Mouse (Mus musculus) left cerebral cortex, adult 11 months (tissue): ENCODE results near the gene Slc16a13.
A peak's percentile ranks its signal among the peaks of the same experiment; 100 is the strongest.

Experiments used
- DNase-seq: peaks from one replicate; pipeline ENCODE4 v3.0.0; 2022; ENCODE audit warnings: low spot score

Gene Slc16a13

GRCm38 (mm10) chr11:70220731-70221602 lies at the start of gene Slc16a13:
Gene Slc16a13 (minus strand): TSS chr11:70221064.
- peak; percentile 95 for DNase-seq

DNA sequence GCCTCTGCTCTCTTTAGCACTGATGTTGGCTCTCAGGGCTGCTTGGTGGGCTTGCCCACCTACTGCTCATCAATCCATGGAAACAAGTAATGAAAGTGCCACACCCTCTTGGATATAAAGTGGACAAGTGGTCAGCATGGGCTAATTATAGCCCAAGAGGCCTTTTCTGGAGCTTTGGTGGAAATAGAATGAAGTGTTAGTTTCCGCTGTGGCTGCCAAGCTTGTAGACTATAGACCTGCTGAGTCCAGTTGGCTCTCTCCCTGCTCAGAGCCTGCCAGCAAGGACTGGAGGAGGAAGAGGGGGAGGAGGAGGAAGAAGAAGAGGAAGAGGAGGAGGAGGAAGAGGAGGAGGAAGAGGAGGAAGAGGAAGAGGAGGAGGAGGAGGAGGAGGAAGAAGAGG lies 45.5 kb upstream of the Slc16a13 start:
- no peak for DNase-seq

DNA sequence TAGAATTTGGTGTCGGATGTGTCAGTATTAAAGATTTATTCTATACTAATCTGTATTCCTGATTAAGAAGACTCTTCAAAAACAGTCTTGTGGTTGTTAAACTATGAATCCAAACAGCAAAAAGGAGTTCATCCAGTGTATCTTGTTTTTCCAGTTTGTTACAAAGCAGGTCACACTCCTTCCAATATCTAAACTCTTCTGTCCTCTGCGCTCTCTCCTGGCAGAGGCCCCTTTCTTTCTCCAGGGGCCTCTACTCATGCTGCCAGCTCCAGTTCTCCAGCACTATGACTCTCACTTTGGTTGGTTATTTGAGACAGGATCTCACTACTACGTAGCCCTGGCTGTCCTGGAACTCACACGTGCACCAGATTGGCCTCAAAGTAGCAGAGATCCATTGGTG lies 45.0 kb upstream of the Slc16a13 start:
- DNase-seq = no peak

- no peak for DNase-seq
Measured at GRCm38 (mm10) chr11:70265252-70265651, 44.4 kb upstream of the Slc16a13 start.

DNA sequence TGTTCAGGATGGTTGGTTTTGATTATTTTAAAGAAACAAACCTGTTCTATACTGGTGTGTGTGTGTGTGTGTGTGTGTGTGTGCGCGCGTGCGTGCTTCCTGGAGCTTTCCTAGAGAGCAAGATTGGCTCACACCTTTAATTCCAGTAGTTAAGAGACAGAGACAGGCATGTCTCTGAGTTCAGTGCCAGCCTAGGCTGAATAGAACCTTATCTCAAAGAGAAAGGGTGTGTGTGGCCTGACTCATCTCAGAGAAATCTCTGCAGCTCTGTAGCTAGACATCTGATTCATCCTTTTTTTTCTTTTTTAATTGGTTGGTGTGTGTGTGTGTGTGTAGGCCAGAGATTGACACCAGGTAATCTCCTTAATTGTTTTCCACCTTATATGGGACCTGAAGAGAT lies 38.2 kb upstream of the Slc16a13 start:
- no peak for DNase-seq

DNA sequence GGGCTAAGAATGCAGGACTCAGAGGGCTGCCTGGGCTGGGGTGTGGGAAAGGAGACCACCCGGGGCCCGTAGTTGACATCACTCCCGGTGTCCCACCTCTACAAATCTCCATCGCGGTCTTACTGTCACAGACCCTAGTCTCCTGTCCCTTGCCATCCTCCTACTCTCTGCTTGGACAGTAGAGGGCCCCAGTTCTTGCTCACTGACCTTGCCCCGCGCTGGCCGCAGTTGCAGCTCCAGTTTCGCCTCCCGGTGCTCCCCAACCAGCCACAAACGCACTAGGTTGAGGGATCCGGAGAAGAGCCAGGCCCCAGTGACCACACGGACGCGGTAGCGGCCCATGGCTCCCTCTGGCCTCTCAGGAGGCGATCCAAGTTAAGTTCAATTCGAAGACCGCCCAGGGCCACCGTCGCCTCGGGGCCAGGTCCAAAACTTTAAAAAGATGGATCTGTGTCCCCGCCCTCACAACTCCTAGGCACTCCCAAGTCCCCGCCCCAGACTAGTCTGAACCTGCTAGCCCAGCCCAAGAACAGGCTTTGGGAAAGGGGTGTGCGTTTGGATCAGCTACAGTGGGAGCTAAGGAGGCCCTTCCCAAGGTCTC lies 34.2 kb upstream of the Slc16a13 start, which contains the start of gene Alox12:
TSS of gene Alox12 (minus strand) at position 423 of the 601 bp plus-strand sequence.
- DNase-seq = no peak

- no peak for DNase-seq
Measured at GRCm38 (mm10) chr11:70254337-70254736, 33.5 kb upstream of the Slc16a13 start.

- DNase-seq = no peak
Measured at GRCm38 (mm10) chr11:70251853-70252252, 31.0 kb upstream of the Slc16a13 start.

DNA sequence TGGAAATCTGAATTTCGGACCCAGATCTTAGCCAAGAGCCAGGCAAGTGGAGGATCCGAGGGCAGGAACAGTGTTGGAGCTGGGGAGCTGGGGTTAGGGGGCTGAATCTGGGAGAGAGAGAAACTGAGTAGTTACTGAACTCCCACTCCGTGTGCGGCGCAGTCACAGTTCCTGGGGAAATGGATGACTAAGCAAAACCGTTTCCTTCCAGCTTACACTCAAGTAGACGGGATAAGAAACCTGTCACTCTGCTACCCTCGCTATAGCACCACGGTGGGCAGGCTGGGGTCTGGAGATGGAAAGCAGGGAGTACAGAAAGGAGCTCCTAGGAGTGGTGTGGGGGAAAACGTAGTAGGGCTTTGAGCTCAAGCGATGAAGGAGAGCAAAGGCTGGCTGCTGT lies 29.3 kb upstream of the Slc16a13 start:
- DNase-seq = no peak

DNA sequence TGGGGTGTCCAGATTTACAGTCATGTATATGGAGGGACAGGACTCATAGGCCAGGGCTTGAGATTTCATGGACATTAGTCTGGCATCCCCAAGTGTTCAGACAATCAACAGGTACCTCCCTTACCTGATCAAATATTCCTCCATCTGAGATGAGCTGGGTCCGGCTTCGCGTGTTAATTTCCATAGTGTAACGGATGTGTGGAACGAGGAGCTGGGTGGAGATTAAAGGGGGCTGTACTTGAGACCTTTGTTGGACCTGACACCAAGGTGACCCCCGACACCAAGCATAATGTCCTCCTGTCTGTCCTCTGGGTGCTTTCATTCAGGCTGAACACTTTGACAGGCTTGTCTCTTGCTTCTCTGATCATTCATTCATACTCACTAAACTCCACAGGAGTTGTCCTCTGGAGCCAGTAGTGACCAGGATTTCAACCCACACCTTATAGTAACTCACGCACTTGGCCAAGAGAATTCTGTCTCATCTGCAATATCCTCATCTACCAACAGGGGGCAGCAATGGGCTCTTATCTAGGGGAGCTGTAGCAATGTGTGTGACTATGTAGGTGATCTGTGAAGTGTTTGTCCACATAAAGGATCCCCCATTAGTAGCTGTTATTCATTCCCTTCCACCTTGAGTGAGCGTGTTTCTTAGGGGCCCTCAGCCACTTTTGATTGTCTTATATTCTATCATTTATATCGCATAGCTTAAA lies 26.4 kb upstream of the Slc16a13 start:
- DNase-seq = no peak

GRCm38 (mm10) chr11:70242591-70242990 lies 21.7 kb upstream of the Slc16a13 start:
- no peak for DNase-seq

- peak; percentile 82 for DNase-seq
Measured at GRCm38 (mm10) chr11:70239541-70240279, 18.8 kb upstream of the Slc16a13 start, which contains the start of the genes Gm21988 and Rnasek. Gene Gm21988 (minus strand): TSS chr11:70239830. Gene Rnasek (minus strand): TSS chr11:70239842.

GRCm38 (mm10) chr11:70238591-70239440 lies 18.0 kb upstream of the Slc16a13 start:
- no peak for DNase-seq

DNA sequence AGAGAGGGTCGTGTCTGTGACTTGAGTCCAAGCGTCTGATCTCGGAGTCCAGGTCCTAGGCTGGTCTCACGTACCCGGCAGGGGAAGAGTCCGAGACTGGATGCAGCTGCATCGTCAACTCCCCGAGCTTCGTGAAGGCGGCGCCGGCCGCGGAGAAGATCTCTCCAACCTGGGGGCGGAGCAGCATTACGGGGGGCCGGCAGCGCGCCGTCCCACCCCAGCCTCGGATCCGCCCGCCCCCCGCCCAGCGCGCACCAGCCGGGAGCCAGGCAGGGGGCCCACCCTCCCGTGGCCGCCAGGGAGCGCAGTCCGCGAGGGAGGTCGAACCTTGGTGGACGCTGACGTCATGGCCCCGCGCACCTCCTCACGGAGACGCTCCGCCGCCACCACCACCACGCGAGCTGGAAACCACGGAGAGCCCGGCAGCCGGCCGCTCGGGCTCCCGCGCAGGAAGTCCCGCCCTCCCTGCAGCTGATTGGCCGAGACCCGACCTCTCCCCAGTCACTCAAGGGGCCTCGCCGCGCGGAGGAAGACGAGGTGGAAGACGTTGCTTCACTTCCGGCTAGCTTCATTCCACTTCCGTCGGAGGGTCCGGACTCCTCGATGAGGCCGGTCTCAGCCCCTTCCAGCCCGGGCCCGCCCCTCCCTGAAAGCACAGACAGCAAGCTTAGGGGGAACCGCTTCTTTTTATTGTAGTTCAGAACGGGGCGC lies 16.7 kb upstream of the Slc16a13 start, which contains the start of gene 0610010K14Rik:
TSS of gene 0610010K14Rik (minus strand) at position 458 of the 711 bp plus-strand sequence.
- DNase-seq = peak; percentile 92

DNA sequence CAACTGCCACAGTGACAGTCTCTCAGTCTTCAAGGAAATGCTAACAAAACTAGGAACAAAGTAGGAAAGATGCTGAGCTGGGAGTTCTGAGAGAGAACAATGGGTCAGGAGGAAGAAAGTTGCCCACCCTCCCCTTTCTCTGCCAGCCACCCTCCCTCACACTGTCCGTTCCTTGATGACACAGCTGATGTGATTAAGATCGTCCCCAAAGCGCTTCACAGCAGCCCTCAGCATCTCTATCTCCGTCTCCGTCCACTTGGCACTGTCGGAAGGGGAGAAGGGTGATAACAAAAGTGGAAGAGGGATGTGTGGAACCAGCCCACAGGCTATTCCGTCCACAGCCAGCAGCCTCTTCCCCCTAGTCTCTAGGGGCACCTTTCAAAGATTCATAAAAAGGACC lies 15.9 kb upstream of the Slc16a13 start:
- DNase-seq = peak; percentile 2

GRCm38 (mm10) chr11:70235254-70235900 lies 14.5 kb upstream of the Slc16a13 start:
- no peak for DNase-seq

- DNase-seq = no peak
Measured at GRCm38 (mm10) chr11:70234497-70234896, 13.6 kb upstream of the Slc16a13 start.

DNA sequence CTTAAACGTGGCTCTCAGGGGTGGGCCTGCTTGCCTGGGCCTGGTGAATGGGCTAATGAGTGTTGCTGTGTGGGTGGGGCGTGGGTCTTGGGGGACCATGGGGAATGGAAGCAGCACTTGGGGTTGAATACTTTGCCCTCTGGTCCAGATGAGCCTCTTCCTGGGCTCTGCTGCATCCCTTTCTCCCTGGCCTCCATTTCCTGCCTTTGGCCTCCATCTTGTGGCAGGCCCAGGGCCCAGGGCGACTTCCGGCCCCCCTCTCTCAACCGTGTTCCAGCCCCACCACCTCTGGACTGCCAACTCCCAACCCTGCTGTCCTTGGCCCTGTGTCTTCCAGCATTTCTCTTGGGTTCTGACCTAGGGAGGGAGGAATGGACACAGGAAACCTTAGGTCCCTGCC lies 13.2 kb upstream of the Slc16a13 start:
- DNase-seq = no peak

DNA sequence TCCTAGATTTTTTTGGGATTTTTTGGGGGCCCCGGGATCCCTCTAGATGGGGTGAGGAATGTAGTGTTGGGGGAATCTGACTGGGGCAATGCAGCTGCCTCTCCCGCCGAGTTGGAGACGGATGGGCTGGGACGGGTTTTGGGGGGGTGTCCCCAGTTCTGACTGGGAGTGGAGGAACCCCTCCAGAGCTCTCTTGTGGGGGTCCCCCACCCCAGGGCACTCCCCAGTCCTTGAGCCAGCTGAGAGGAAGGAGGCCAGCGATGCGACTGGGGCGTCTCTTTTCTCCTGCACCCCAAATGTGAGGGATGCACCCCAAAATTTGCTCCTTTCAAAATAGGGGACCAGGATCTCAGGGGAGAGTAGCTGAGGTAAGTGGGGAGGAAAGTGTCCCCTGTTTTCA lies 12.2 kb upstream of the Slc16a13 start:
- no peak for DNase-seq

DNA sequence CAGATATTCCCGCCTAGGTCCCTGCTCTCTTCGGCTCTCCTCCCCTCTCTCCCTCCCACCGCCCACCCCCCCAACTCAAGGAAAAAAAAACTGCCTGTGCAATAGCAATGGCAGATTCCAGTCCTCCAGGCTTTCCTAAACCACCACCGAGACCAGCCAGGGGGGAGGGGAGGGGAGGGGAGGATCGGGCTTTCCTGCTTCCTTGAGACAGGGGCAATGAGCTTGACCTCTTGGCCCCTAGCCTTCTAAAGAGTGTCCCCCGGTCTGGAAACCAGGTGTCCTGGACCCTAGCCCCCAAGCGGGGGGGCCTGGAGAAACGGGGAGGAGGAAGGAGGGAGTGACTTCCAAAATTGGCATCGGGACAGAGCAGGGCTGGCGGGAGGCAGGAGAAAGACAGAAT lies 11.7 kb upstream of the Slc16a13 start:
- no peak for DNase-seq
